Mouse (Mus musculus) midbrain, embryonic 14.5 days (tissue): ENCODE results near the gene Cntn5. TPM values are rescaled to one million over a fixed set of nuclear protein-coding genes. Genes with fewer than 3 reads are reported as not detected.

Experiments
- ATAC-seq: fragments of 200-750 bp; cut with Nextera tagmentation; 2 replicates; pipeline ENCODE4 v1.8.0; 2017; ENCODE audit warnings: moderate number of reproducible peaks, moderate library complexity; ENCODE audit not compliant: low FRiP score, low TSS enrichment
- DNase-seq: peaks from one replicate; pipeline ENCODE4 v3.0.0-alpha.2; 2015
- H3K27ac ChIP-seq: fragments of 300-500 bp; sonication (generic); replicated peaks from 2 replicates; pipeline ENCODE4 v1.5.1; 2014; ENCODE audit warnings: mild to moderate bottlenecking, low read depth, low read length, moderate library complexity
- H3K27me3 ChIP-seq: fragments of 300-500 bp; sonication (generic); 2 replicates; pipeline ENCODE4 v1.6.1; 2014; ENCODE audit warnings: low read length, control low read depth, mixed read lengths; ENCODE audit not compliant: control insufficient read depth, insufficient read depth
- H3K36me3 ChIP-seq: fragments of 300-500 bp; sonication (generic); 2 replicates; pipeline ENCODE4 v1.6.1; 2014; ENCODE audit warnings: low read length, control low read depth; ENCODE audit not compliant: control insufficient read depth, insufficient read depth
- H3K4me1 ChIP-seq: fragments of 300-500 bp; sonication (generic); 2 replicates; pipeline ENCODE4 v1.6.1; 2014; ENCODE audit warnings: mild to moderate bottlenecking, antibody characterized with exemption, low read length, control low read depth; ENCODE audit not compliant: control insufficient read depth, insufficient read depth
- H3K4me2 ChIP-seq: fragments of 300-500 bp; sonication (generic); 2 replicates; pipeline ENCODE4 v1.6.1; 2014; ENCODE audit warnings: mild to moderate bottlenecking, low read length, moderate library complexity
- H3K4me3 ChIP-seq: fragments of 300-500 bp; sonication (generic); replicated peaks from 2 replicates; pipeline ENCODE4 v1.5.1; 2014; ENCODE audit warnings: low read depth, low read length
- H3K9ac ChIP-seq: fragments of 300-500 bp; sonication (generic); replicated peaks from 2 replicates; pipeline ENCODE4 v1.6.1; 2014; ENCODE audit warnings: mild to moderate bottlenecking, low read length, moderate library complexity
- H3K9me3 ChIP-seq: fragments of 300-500 bp; sonication (generic); 2 replicates; pipeline ENCODE4 v1.6.1; 2016; ENCODE audit warnings: low read length, control low read depth, mixed read lengths; ENCODE audit not compliant: control insufficient read depth
- WGBS: fragments of 180-500 bp; shearing (Covaris S2); extraction: QIAGEN DNeasy Blood & Tissue Kit; methylation state at CpG from one replicate; pipeline ENCODE4 v1.1.7; 2014; 5-methylcytosine and 5-hydroxymethylcytosine counted together
- polyA plus RNA-seq: library from polyadenylated mRNA; unstranded; fragments of >200 nt; fragmentation: Nextera tagmentation; extraction: Ambion mirVana; gene quantifications from 2 replicates; pipeline ENCODE4 v1.2.1, GENCODE M21; 2014

Gene Cntn5
- polyA plus RNA-seq, 1 experiment from 2014 or later, result 13.1 TPM

- Histone ChIP-seq H3K9me3 (no peaks in the 10 kb centered on the region), H3K36me3 (no peaks in the 10 kb centered on the region), H3K4me3 (no peak overlapping the region), H3K4me1 (no peaks in the 10 kb centered on the region), H3K27me3 (no peaks in the 10 kb centered on the region), H3K27ac (no peak overlapping the region), H3K4me2 (no peak overlapping the region), H3K9ac (no peak overlapping the region)
- no peak for DNase-seq
- 60% methylated on average over 4 of the region's 4 CpGs for WGBS
- no peak for ATAC-seq
Observed at GRCm38 (mm10) chr9:10667438-10667837, 237.1 kb downstream of the Cntn5 start.

GRCm38 (mm10) chr9:10665756-10666155 lies 238.8 kb downstream of the Cntn5 start:
- ATAC-seq (no peak), DNase-seq (no peak)
- Histone ChIP-seq H3K4me3 (no peak overlapping the region), H3K27me3 (no peaks in the 10 kb centered on the region), H3K36me3 (no peaks in the 10 kb centered on the region), H3K9me3 (no peaks in the 10 kb centered on the region), H3K4me1 (no peaks in the 10 kb centered on the region), H3K4me2 (no peak overlapping the region), H3K27ac (no peak overlapping the region), H3K9ac (no peak overlapping the region)

DNA sequence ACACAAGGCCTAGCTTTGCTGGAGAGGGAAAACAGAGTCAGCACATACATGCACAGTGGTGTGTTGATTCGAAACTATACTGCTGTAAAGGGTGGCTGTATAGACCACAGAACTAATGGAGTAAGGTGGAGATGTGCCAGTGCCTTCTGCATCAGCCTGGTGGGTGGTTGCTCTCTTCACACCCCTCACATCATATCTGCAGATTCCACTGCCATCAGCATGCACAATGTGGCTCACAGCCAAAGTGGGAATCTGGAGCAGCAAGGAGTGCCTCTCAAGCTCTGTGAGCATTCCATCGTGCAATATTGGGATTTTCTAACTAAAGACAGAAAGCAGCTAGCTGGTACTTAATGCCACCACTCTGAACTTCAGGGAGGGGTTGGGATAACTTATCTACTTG lies 241.5 kb downstream of the Cntn5 start:
- H3K4me1 ChIP-seq, result no peaks in the 10 kb centered on the region
- ATAC-seq (no peak), DNase-seq (no peak)
- H3K36me3 ChIP-seq, result no peaks in the 10 kb centered on the region
- H3K4me3 ChIP-seq, result no peak overlapping the region
- WGBS, result 72% methylated on average over 2 of the region's 2 CpGs
- no peaks in the 10 kb centered on the region for H3K27me3 ChIP-seq
- H3K4me2 ChIP-seq, result no peak overlapping the region
- no peaks in the 10 kb centered on the region for H3K9me3 ChIP-seq
- H3K27ac ChIP-seq, result no peak overlapping the region
- no peak overlapping the region for H3K9ac ChIP-seq

DNA sequence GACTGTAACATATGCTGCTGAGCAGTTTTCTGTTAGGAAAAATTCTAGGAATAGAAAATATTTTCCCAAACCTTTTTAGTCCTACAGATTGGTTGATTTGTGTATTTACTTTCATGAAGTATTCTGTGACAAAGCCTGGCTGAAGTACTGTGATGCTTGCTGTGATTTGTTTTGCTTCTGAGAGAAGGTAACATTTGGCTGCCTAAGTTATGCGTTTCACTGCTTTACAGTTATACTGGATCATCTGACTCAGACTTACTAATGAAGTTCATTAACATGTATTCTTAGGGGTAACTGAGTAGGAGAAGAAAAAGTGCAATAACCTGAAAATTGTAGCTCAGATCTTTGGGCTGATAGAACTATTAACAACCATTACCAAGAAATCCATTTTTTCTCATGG lies 245.1 kb downstream of the Cntn5 start:
- no peak overlapping the region for H3K27ac ChIP-seq
- no peak overlapping the region for H3K4me3 ChIP-seq
- H3K4me2 ChIP-seq, result no peak overlapping the region
- DNase-seq, result no peak
- no peaks in the 10 kb centered on the region for H3K36me3 ChIP-seq
- 71% methylated on average over 1 of the region's 1 CpGs for WGBS
- no peak for ATAC-seq
- H3K27me3 ChIP-seq, result no peaks in the 10 kb centered on the region
- no peaks in the 10 kb centered on the region for H3K4me1 ChIP-seq
- H3K9me3 ChIP-seq, result no peaks in the 10 kb centered on the region
- no peak overlapping the region for H3K9ac ChIP-seq

GRCm38 (mm10) chr9:10658086-10658485 lies 246.5 kb downstream of the Cntn5 start:
- Histone ChIP-seq H3K36me3 (no peaks in the 10 kb centered on the region), H3K4me3 (no peak overlapping the region), H3K27me3 (no peaks in the 10 kb centered on the region), H3K4me2 (no peak overlapping the region), H3K9ac (no peak overlapping the region), H3K9me3 (no peaks in the 10 kb centered on the region), H3K4me1 (no peaks in the 10 kb centered on the region), H3K27ac (no peak overlapping the region)
- DNase-seq (no peak), ATAC-seq (no peak)
- 80% methylated on average over 1 of the region's 1 CpGs for WGBS

DNA sequence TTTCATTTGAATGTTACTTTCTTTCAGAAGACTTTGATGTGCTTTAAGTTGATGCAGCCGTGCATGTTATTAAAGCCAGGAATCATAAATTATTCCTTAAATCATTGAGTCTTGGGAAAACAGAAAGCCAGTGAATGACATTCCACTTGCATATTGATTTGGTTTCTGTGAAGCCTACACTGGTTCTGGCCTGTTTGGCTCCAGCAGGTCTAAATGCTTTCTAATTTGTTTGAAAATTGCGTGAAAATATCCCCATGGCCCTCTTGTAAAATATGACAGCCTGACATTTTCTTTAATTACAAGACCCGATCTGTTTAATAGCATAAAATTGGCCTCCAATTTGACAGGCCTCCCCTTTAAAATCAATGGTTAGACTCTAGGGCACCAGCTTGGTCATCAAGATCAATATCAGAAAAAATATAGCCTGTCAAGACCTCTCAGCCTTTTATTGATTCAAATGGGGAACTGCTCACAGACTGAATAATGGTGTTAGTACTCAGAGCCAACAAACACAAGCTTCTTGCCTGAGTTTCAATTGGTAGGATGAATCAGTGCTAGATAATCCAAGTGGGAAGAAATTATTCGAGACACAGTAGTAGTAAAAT lies 247.3 kb downstream of the Cntn5 start:
- no peak overlapping the region for H3K9ac ChIP-seq
- H3K4me3 ChIP-seq, result no peak overlapping the region
- ATAC-seq (0 out of 2 replicates have a peak, but pooled peaks have one; percentile 46), DNase-seq (peak; percentile 37)
- H3K4me1 ChIP-seq, result no peaks in the 10 kb centered on the region
- no peaks in the 10 kb centered on the region for H3K27me3 ChIP-seq
- H3K27ac ChIP-seq, result 0 out of 2 replicates have a peak overlapping the region, but pooled peaks have one; percentile 49
- no peaks in the 10 kb centered on the region for H3K36me3 ChIP-seq
- H3K4me2 ChIP-seq, result no peak overlapping the region
- WGBS, result 67% methylated on average over 4 of the region's 4 CpGs
- H3K9me3 ChIP-seq, result no peaks in the 10 kb centered on the region

GRCm38 (mm10) chr9:10650632-10651031 lies 253.9 kb downstream of the Cntn5 start:
- 93% methylated on average over 1 of the region's 1 CpGs for WGBS
- DNase-seq (no peak), ATAC-seq (no peak)

DNA sequence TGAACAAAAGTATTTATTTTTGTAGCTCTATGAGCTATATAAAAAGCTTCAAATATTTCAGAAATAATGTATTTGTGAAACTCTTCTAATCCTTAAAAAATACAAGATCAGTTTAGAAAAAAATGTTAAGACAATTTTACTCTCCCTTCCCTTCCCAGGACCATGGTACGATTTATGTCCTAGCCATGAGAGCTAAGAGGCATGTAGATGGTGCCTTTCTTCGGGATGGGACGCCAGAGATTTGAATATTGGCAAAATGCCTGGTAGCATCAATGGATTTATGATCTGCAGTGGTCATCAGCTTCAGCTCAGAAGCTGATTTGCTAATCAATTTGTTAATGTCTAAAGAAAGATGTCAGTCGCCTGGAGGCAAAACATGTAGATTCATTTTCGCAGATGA lies 258.6 kb downstream of the Cntn5 start:
- H3K4me3 ChIP-seq, result no peak overlapping the region
- H3K27me3 ChIP-seq, result no peaks in the 10 kb centered on the region
- no peak overlapping the region for H3K9ac ChIP-seq
- H3K27ac ChIP-seq, result no peak overlapping the region
- DNase-seq (peak; percentile 9), ATAC-seq (no peak)
- no peaks in the 10 kb centered on the region for H3K36me3 ChIP-seq
- no peaks in the 10 kb centered on the region for H3K9me3 ChIP-seq
- H3K4me2 ChIP-seq, result no peak overlapping the region
- H3K4me1 ChIP-seq, result no peaks in the 10 kb centered on the region
- WGBS, result 74% methylated on average over 5 of the region's 5 CpGs

More at GRCm38 (mm10) chr9:10650632-10651031, 253.9 kb downstream of the Cntn5 start:
- Histone ChIP-seq H3K27ac (no peak overlapping the region), H3K36me3 (no peaks in the 10 kb centered on the region), H3K9ac (no peak overlapping the region), H3K9me3 (no peaks in the 10 kb centered on the region), H3K4me3 (no peak overlapping the region), H3K4me2 (no peak overlapping the region), H3K27me3 (no peaks in the 10 kb centered on the region), H3K4me1 (no peaks in the 10 kb centered on the region)

- Histone ChIP-seq H3K4me1 (no peaks in the 10 kb centered on the region), H3K9ac (no peak overlapping the region), H3K27ac (no peak overlapping the region), H3K9me3 (no peaks in the 10 kb centered on the region), H3K4me2 (no peak overlapping the region), H3K4me3 (no peak overlapping the region), H3K36me3 (no peaks in the 10 kb centered on the region), H3K27me3 (no peaks in the 10 kb centered on the region)
- ATAC-seq (no peak), DNase-seq (peak; percentile 17)
- 50% methylated on average over 7 of the region's 7 CpGs for WGBS
Observed at GRCm38 (mm10) chr9:10645045-10645830, 259.3 kb downstream of the Cntn5 start.
